Mouse (Mus musculus) C2C12 (cell line): Measurements from ENCODE around the gene Bank1.

Source experiments
- CTCF ChIP-seq: IDR thresholded peaks from one replicate; pipeline ENCODE4 v1.5.1; 2011; ENCODE audit not compliant: control insufficient read depth, insufficient read depth, insufficient read length
- MYOD1 ChIP-seq: IDR thresholded peaks from one replicate; pipeline ENCODE4 v1.6.1; 2011; ENCODE audit warnings: low read depth; ENCODE audit not compliant: control insufficient read depth, insufficient read length

DNA sequence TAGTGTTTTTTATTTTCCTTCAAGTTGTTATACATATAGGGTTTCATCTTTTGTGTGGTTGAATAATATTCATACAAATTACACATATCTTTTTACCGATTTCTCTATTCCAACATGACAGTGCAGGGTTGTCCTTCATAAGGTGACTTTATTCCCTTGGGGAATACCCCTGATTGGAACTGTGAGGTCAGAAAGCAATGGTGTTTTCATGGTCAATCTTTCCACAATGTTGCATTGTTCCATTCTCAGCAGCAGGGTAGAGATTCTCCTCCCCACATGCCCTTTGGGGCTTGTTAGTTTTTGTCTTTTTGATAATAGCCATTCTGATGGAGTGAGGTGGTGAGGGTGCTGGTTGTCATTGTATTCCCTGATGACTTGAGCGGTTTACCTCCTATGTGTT is 80.9 kb downstream of the Bank1 start:
- TF ChIP-seq MYOD1 (no peak), CTCF (no peak)
